Mouse (Mus musculus) CH12.LX (cell line): ENCODE results near the gene Ccdc171. TPM values are rescaled to one million over a fixed set of nuclear protein-coding genes. Genes with fewer than 3 reads are reported as not detected.

ENCODE experiments used
- DNase-seq: peaks from one replicate; pipeline ENCODE4 v3.0.0-alpha.2; 2013; ENCODE audit errors: extremely low read depth
- H3K27ac ChIP-seq: 2 replicates; pipeline ENCODE4 v1.5.1; 2012; ENCODE audit warnings: low read depth, mild to moderate bottlenecking, control low read depth, moderate library complexity; ENCODE audit not compliant: insufficient read depth
- H3K27me3 ChIP-seq: replicated peaks from 2 replicates; pipeline ENCODE3; 2012; ENCODE audit warnings: inconsistent platforms
- H3K36me3 ChIP-seq, 2 experiments: replicated peaks in 1 of 2; 2 replicates each; pipeline versions ENCODE3 to v1.6.1; 2012; ENCODE audit warnings: inconsistent platforms in 1 of 2, low read length in 1 of 2, mild to moderate bottlenecking in 1 of 2, mixed read lengths in 1 of 2, moderate library complexity in 1 of 2; ENCODE audit not compliant: control insufficient read depth in 1 of 2, insufficient read depth in 1 of 2
- H3K4me1 ChIP-seq, 2 experiments: 2 replicates each; pipeline ENCODE4 v1.6.1; 2012; ENCODE audit warnings: inconsistent platforms in 1 of 2, moderate library complexity in 1 of 2; ENCODE audit not compliant: insufficient read depth in 2 of 2, control insufficient read depth in 1 of 2
- H3K4me2 ChIP-seq: 2 replicates; pipeline ENCODE4 v1.6.1; 2012; ENCODE audit warnings: low read depth, mild to moderate bottlenecking, control low read depth; ENCODE audit not compliant: poor library complexity, insufficient read depth, severe bottlenecking
- H3K4me3 ChIP-seq, 3 experiments: fragments of 150-350 bp in 1 of 3; sonication (generic) in 1 of 3; replicated peaks in 1 of 3; 2 replicates each; pipeline versions ENCODE3 to v1.5.1; 2011 to 2012; ENCODE audit warnings: low read depth in 2 of 3, low read length in 2 of 3, mild to moderate bottlenecking in 2 of 3, moderate library complexity in 2 of 3, control low read depth in 1 of 3, improper control_type of control experiment in 1 of 3, inconsistent platforms in 1 of 3, mixed read lengths in 1 of 3; ENCODE audit not compliant: poor library complexity in 1 of 3
- H3K79me2 ChIP-seq: replicated peaks from 2 replicates; pipeline ENCODE4 v1.6.1; 2012; ENCODE audit warnings: mild to moderate bottlenecking, moderate library complexity; ENCODE audit not compliant: control insufficient read depth, poor library complexity, insufficient read depth, severe bottlenecking; ENCODE audit errors: extremely low read depth
- H3K9ac ChIP-seq: 2 replicates; pipeline ENCODE4 v1.6.1; 2012; ENCODE audit warnings: low read depth, mild to moderate bottlenecking, control low read depth, moderate library complexity; ENCODE audit not compliant: insufficient read depth
- H3K9me3 ChIP-seq: replicated peaks from 2 replicates; pipeline ENCODE3; 2012; ENCODE audit warnings: low read length, inconsistent platforms, mixed read lengths
- CTCF ChIP-seq, 2 experiments: IDR thresholded peaks in 1 of 2; conservative IDR thresholded peaks in 1 of 2; 2 replicates each; pipeline ENCODE4 v1.5.1; 2011 to 2012; ENCODE audit warnings: low read depth in 2 of 2, low read length in 2 of 2, improper control_type of control experiment in 1 of 2, inconsistent platforms in 1 of 2, mild to moderate bottlenecking in 1 of 2, moderate library complexity in 1 of 2
- E2F4 ChIP-seq: IDR thresholded peaks from 2 replicates; pipeline ENCODE4 v1.6.1; 2011; ENCODE audit warnings: low read depth, low read length, improper control_type of control experiment; ENCODE audit not compliant: insufficient replicate concordance
- EP300 ChIP-seq: IDR thresholded peaks from 2 replicates; pipeline ENCODE4 v1.6.1; 2011; ENCODE audit warnings: low read length, improper control_type of control experiment
- ETS1 ChIP-seq: conservative IDR thresholded peaks from 2 replicates; pipeline ENCODE4 v1.6.1; 2012; ENCODE audit warnings: low read depth, mild to moderate bottlenecking, inconsistent platforms, low read length, improper control_type of control experiment, moderate library complexity
- GABPA ChIP-seq: IDR thresholded peaks from 2 replicates; pipeline ENCODE4 v1.6.1; 2012; ENCODE audit warnings: low read depth, low read length, improper control_type of control experiment, inconsistent platforms; ENCODE audit not compliant: insufficient replicate concordance
- KAT2A ChIP-seq: IDR thresholded peaks from 2 replicates; pipeline ENCODE4 v1.6.1; 2012; ENCODE audit warnings: low read length, improper control_type of control experiment, inconsistent platforms; ENCODE audit not compliant: insufficient replicate concordance
- MAFK ChIP-seq: IDR thresholded peaks from 2 replicates; pipeline ENCODE4 v1.6.1; 2011; ENCODE audit warnings: low read length, improper control_type of control experiment; ENCODE audit not compliant: insufficient replicate concordance
- MAX ChIP-seq: IDR thresholded peaks from 2 replicates; pipeline ENCODE4 v1.6.1; 2011; ENCODE audit warnings: low read length, improper control_type of control experiment
- NELFE ChIP-seq: IDR thresholded peaks from 2 replicates; pipeline ENCODE4 v1.6.1; 2011; ENCODE audit warnings: low read depth, low read length, improper control_type of control experiment
- NRF1 ChIP-seq: IDR thresholded peaks from 2 replicates; pipeline ENCODE4 v1.6.1; 2014; ENCODE audit warnings: low read depth, mild to moderate bottlenecking, inconsistent platforms, low read length, improper control_type of control experiment, moderate library complexity
- POLR2A ChIP-seq: IDR thresholded peaks from 2 replicates; pipeline ENCODE4 v1.6.1; 2011; ENCODE audit warnings: low read depth, mild to moderate bottlenecking, improper control_type of control experiment, low read length
- RAD21 ChIP-seq: IDR thresholded peaks from 2 replicates; pipeline ENCODE4 v1.6.1; 2011; ENCODE audit warnings: low read depth, mild to moderate bottlenecking, low read length, improper control_type of control experiment, moderate library complexity
- RCOR1 ChIP-seq: conservative IDR thresholded peaks from 2 replicates; pipeline ENCODE4 v1.6.1; 2012; ENCODE audit warnings: low read depth, mild to moderate bottlenecking, inconsistent platforms, low read length, improper control_type of control experiment
- USF1 ChIP-seq: IDR thresholded peaks from 2 replicates; pipeline ENCODE4 v1.6.1; 2014; ENCODE audit warnings: low read depth, mild to moderate bottlenecking, inconsistent platforms, low read length, improper control_type of control experiment
- USF2 ChIP-seq: conservative IDR thresholded peaks from 2 replicates; pipeline ENCODE4 v1.6.1; 2011; ENCODE audit warnings: low read depth, low read length, improper control_type of control experiment
- ZNF384 ChIP-seq: IDR thresholded peaks from 2 replicates; pipeline ENCODE4 v1.6.1; 2012; ENCODE audit warnings: low read depth, low read length, improper control_type of control experiment, inconsistent platforms
- dilution Hi-C: fragments of 300-500 bp; cut with MboI; formaldehyde crosslinking; loops from 2 replicates; pipeline ENCODE4 v1.14.3; 2020; ENCODE audit warnings: low sequenced_read_pairs; ENCODE audit not compliant: extremely low pct_unique_long_range_greater_than_20kb, extremely low pct_ligation_motif_present
- in situ Hi-C: fragments of 300-500 bp; cut with MboI; formaldehyde crosslinking; loops from 3 replicates; pipeline ENCODE4 v1.14.3; 2019; ENCODE audit warnings: low sequenced_read_pairs, low pct_ligation_motif_present, low pct_unique_long_range_greater_than_20kb, mixed read lengths
- polyA plus RNA-seq: library from polyadenylated mRNA; unstranded; fragments of >175 nt; gene quantifications from 2 replicates; pipeline ENCODE4 v1.2.1, GENCODE M21; 2012; ENCODE audit warnings: low read depth; ENCODE audit not compliant: insufficient read length
- total RNA-seq, 2 experiments: library from RNA; depleted of rRNA; stranded (reverse); fragments of 300-350 nt in 1 of 2; fragments of >200 nt in 1 of 2; gene quantifications; 2 replicates each; pipeline ENCODE4 v1.2.3; 2012 to 2014

Gene Ccdc171
- total and polyA plus RNA-seq, 3 experiments = 0.93 to 2.2 (median 1.5) TPM

DNA sequence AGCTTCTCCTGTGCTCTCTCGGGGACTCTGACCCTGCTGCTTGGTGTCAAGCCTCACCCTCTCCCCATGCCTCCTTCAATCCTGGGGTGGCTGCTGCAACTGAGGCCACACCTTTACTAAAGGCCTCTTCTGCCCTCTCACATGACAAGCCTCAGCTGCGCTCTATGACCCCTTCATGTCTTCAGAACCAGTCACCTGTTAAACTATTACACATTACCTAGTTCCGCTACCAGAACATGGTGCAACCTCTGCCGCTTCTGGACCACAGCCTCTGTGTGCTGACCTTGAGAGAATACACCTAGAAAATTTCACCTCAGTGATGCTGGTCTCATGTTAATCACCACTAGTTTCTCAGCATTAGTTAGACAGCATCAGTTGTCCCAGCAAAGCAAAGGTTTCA, 254.7 kb downstream of the Ccdc171 start:
- no peaks in the 10 kb centered on the region; a peak in 1 of 4 replicates for H3K4me1 ChIP-seq
- in situ Hi-C loops = no loop called here
- dilution Hi-C loops = no loop called here
- no peaks in the 10 kb centered on the region for H3K27me3 ChIP-seq
- H3K9ac ChIP-seq = no peak overlapping the region
- no peak overlapping the region for H3K4me3 ChIP-seq
- no peaks in the 10 kb centered on the region for H3K36me3 ChIP-seq
- peaks cover 4% of the 10 kb centered on the region for H3K9me3 ChIP-seq
- no peak overlapping the region for H3K27ac ChIP-seq
- no peak for DNase-seq
- H3K4me2 ChIP-seq = no peak overlapping the region
- H3K79me2 ChIP-seq = no peaks in the 10 kb centered on the region
- TF ChIP-seq EP300 = no peak
- TF ChIP-seq ETS1 = no peak
- TF ChIP-seq USF1 = no peak
- no peak for TF ChIP-seq RCOR1
- no peak for TF ChIP-seq GABPA
- TF ChIP-seq USF2 = no peak
- no peak for TF ChIP-seq MAX
- no peak for TF ChIP-seq RAD21
- TF ChIP-seq E2F4 = no peak
- TF ChIP-seq KAT2A = no peak
- TF ChIP-seq ZNF384 = no peak
- TF ChIP-seq CTCF (conservative IDR thresholded peaks at IDR 0.05 in 1 of 2, IDR thresholded peaks at IDR 0.05 in 1 of 2; ENCODE audit: low read depth in 2 of 2, low read length in 2 of 2) = no peak
- TF ChIP-seq NRF1 = no peak
- TF ChIP-seq POLR2A = no peak

DNA sequence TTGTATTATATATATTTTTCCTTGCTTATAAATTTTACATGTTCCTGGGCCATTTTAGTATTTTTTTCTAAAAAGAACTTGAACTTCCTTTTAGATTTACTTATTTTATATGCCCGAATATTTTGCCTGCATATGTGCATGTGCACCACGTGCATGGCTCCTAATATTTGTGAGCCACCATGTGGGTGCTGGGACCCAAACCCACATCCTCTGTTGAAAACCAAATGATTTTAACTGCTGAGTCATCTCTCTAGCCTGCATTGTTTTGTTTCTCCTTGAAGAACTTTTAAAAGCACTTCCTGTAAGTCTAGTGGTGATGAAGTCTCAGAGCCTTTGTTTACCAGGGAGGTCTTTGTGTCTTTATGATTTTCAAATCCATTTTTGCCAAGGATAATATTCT, 259.8 kb downstream of the Ccdc171 start:
- H3K9me3 ChIP-seq = no peaks in the 10 kb centered on the region
- peak; percentile 38 for DNase-seq
- TF ChIP-seq MAFK = 0 out of 2 replicates have a peak, but pooled peaks have one; percentile 21
- no peak for TF ChIP-seq MAX
- TF ChIP-seq, all 38 proteins: peak for 1
- no peaks in the 10 kb centered on the region for H3K79me2 ChIP-seq
- H3K27me3 ChIP-seq = no peaks in the 10 kb centered on the region
- H3K4me2 ChIP-seq = no peak overlapping the region
- no peak overlapping the region for H3K4me3 ChIP-seq
- no peak overlapping the region for H3K9ac ChIP-seq
- dilution Hi-C loops (no loop called here), in situ Hi-C loops (no loop called here)
- H3K36me3 ChIP-seq = no peaks in the 10 kb centered on the region
- H3K27ac ChIP-seq = no peak overlapping the region
- H3K4me1 ChIP-seq = peaks cover 0 to 23% of the 10 kb centered on the region in 2 experiments; a peak in 2 of 4 replicates

DNA sequence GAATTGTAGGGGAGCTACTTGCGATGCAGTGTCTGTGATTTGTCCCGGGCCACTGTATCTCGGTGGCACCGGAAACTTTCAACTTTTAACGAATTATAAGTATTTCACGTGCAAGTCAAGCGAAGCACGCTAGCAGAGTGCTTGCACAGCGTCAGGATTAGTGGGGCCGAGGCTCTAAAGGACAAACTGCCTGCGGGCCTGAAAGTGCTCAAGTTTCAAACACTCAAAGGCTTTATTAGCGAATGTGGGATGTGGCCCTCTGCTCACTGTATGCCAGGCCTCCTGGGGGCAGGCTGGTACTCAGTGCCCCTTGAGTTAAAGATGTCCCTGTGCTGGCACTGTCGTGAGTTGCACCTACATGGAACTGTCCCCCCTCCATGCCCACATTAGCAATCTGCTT, 266.5 kb downstream of the Ccdc171 start:
- Histone ChIP-seq H3K4me2 (no peak overlapping the region), H3K27me3 (no peaks in the 10 kb centered on the region), H3K9me3 (no peaks in the 10 kb centered on the region), H3K36me3 (no peaks in the 10 kb centered on the region), H3K9ac (no peak overlapping the region), H3K79me2 (no peaks in the 10 kb centered on the region), H3K27ac (no peak overlapping the region), H3K4me3 (no peak overlapping the region), H3K4me1 (peaks cover 0 to 17% of the 10 kb centered on the region in 2 experiments; a peak in 2 of 4 replicates)
- dilution Hi-C loops = no loop called here
- in situ Hi-C loops = no loop called here
- DNase-seq = no peak
- TF ChIP-seq NELFE = no peak
- TF ChIP-seq, all 38 proteins: peak for 0
